Mouse (Mus musculus) thymus, adult 2 months (tissue): Measurements from ENCODE around the gene Gm17606. TPM values are rescaled to one million over a fixed set of nuclear protein-coding genes. Genes with fewer than 3 reads are reported as not detected.

Experiments
- DNase-seq: peaks from one replicate; pipeline ENCODE4 v3.0.0; 2021
- H3K27ac ChIP-seq: fragments of 200-500 bp; 2 replicates; pipeline ENCODE4 v1.5.1; 2012; ENCODE audit warnings: low read length, control low read depth; ENCODE audit not compliant: control insufficient read depth, insufficient read depth
- H3K27me3 ChIP-seq: fragments of 200-500 bp; 2 replicates; pipeline ENCODE4 v1.6.1; 2012; ENCODE audit warnings: mild to moderate bottlenecking, low read length, moderate library complexity, mixed read lengths; ENCODE audit not compliant: control insufficient read depth, insufficient read depth
- H3K36me3 ChIP-seq: fragments of 200-500 bp; 2 replicates; pipeline ENCODE4 v1.6.1; 2012; ENCODE audit warnings: mild to moderate bottlenecking, low read length, moderate library complexity; ENCODE audit not compliant: control insufficient read depth, insufficient read depth
- H3K4me1 ChIP-seq: fragments of 200-500 bp; replicated peaks from 2 replicates; pipeline ENCODE4 v1.6.1; 2012; ENCODE audit warnings: low read length; ENCODE audit not compliant: control insufficient read depth, insufficient read depth
- H3K4me3 ChIP-seq: fragments of 200-500 bp; 2 replicates; pipeline ENCODE4 v1.5.1; 2012; ENCODE audit warnings: mild to moderate bottlenecking, low read length, control low read depth, moderate library complexity; ENCODE audit not compliant: control insufficient read depth, insufficient read depth
- CTCF ChIP-seq: fragments of 200-500 bp; IDR thresholded peaks from 2 replicates; pipeline ENCODE4 v1.5.1; 2012; ENCODE audit warnings: mild to moderate bottlenecking, control low read depth, low read length, moderate library complexity, borderline replicate concordance; ENCODE audit not compliant: control insufficient read depth, poor library complexity, insufficient read depth; ENCODE audit errors: extremely low read depth
- POLR2A ChIP-seq: fragments of 200-500 bp; IDR thresholded peaks from 2 replicates; pipeline ENCODE4 v1.6.1; 2012; ENCODE audit warnings: mild to moderate bottlenecking, low read length, control low read depth, moderate library complexity; ENCODE audit not compliant: control insufficient read depth, poor library complexity, insufficient read depth; ENCODE audit errors: extremely low read depth
- WGBS: fragments of 180-500 bp; shearing (Covaris S2); methylation state at CpG from one replicate; pipeline ENCODE4 v1.1.7; 2018; 5-methylcytosine and 5-hydroxymethylcytosine counted together
- polyA plus RNA-seq: library from polyadenylated mRNA; depleted of rRNA; stranded (reverse); fragments of >200 nt; gene quantifications from 2 replicates; pipeline ENCODE4 v1.2.3, GENCODE M21; 2012

The Gm17606 gene
- polyA plus RNA-seq, 1 experiment: not detected

DNA sequence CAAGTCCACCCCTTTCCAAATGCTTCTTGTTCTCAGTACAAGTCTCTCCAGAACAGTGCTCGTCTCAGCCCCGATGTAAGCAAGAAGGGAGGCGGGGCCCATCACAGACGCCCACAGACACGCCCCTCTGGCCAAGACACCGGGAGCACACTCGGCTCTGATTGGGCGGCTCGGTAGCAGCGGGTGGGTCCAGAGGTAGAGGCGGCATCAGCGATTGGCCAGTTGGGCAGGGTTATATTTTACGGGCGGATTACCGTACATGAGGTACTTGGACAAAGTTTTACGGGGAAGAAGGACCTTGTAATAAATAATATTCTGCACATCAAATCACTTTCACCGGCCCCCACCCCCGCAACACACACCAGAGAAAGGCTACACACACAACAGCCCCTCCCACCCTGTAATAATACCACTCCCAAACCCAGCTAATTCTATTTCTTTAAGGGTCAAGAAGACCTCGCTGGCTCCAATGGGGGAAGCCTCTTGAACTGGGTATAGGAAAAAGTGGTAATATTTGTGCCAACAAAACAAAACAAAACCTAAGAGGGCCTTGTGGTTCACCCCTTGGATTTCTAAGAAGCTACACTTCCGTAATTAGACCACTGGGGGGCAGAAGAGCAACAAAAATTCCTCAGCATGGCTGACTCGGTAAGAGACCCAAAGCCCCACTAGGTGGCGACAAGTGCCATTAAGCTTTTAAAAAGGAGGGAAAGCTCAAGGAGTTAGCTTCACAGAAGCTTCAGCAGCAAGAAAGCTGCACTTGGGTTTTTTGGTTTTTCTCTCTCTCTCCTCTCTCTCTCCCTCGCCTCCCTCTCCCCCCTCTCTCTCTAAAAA lies 10.1 kb downstream of the Gm17606 start:
- H3K27ac ChIP-seq: no peak overlapping the region

DNA sequence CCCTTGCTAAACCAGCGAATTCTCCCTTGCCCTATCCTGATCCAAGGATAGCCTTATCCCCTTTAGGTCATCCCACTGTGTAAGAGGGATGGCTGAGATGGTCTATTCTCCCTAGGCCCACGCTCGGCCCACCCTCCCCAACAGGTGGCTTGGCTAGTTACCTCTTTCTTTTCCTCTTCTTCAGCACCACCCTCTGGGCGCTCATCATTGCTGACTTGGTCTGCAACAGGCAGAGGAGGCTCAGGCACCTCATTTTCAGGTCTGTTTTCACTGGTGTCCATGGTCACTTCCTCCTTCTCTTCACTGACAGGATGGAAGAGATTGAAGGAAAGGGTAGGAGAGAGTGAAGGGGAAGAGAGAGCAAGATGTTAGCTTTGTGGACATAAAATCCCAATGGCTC lies 10.8 kb downstream of the Gm17606 start:
- no peak for TF ChIP-seq POLR2A
- TF ChIP-seq CTCF: no peak
- Histone ChIP-seq H3K27ac (no peak overlapping the region), H3K36me3 (peaks cover 44% of the 10 kb centered on the region), H3K4me3 (no peak overlapping the region), H3K4me1 (peaks cover 7% of the 10 kb centered on the region), H3K27me3 (no peaks in the 10 kb centered on the region)
- WGBS: 95% methylated on average over 4 of the region's 4 CpGs
- DNase-seq: no peak

More for the DNA sequence above, 10.1 kb downstream of the Gm17606 start:
- peaks cover 44% of the 10 kb centered on the region for H3K36me3 ChIP-seq
- H3K4me3 ChIP-seq: no peak overlapping the region
- no peaks in the 10 kb centered on the region for H3K27me3 ChIP-seq
- TF ChIP-seq POLR2A: no peak
- TF ChIP-seq CTCF: no peak
- peak; percentile 88 for DNase-seq
- WGBS: 71% methylated on average over 23 of the region's 23 CpGs
- H3K4me1 ChIP-seq: peaks cover 7% of the 10 kb centered on the region

DNA sequence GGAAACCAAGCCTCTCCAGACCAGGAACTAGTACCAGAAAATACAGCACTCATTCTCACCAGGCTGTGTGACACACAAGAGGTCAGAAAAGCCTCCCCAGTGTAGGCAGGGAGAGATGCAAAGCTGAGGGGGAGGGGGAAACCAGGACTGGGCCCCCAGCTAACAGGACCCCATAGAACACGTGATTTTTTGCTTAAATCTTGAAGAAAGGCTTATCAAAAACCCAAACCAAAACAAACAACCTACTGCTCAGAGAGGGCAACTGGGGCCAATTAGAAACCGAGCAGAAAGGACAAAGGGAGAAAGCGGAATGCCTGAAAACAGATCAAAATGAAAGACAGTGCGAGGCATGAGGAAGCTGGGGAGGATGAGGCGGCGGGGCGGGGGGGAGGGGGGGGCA lies 12.0 kb downstream of the Gm17606 start:
- H3K4me1 ChIP-seq: peaks cover 7% of the 10 kb centered on the region
- no peak for DNase-seq
- H3K4me3 ChIP-seq: peak overlapping the region; percentile 31
- peak overlapping the region; percentile 78; the same call in 1 of the 2 replicates for H3K27ac ChIP-seq
- 4% methylated on average over 6 of the region's 7 CpGs for WGBS
- TF ChIP-seq CTCF: no peak
- peaks cover 45% of the 10 kb centered on the region for H3K36me3 ChIP-seq
- no peaks in the 10 kb centered on the region for H3K27me3 ChIP-seq

DNA sequence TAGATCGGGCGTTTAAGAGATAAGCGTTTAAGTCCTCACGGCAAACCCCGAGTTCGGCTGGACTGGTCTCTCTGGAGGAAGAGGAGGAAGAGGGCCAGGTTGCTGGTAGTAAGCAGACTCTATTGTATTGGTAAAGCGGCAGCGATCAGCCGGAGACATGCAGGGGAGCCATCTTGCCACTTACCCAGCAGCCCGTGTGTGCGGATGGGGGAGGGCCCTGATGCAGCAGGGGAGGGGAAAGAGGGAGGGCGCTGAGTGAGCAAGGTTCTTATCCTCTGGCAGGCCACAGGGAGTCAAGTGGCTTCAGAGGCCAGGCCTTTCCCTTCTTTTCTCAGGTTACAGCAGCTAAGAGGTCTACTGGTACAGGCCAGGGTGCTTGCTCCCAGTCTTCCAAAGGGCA lies 12.7 kb downstream of the Gm17606 start:
- DNase-seq: peak; percentile 86

DNA sequence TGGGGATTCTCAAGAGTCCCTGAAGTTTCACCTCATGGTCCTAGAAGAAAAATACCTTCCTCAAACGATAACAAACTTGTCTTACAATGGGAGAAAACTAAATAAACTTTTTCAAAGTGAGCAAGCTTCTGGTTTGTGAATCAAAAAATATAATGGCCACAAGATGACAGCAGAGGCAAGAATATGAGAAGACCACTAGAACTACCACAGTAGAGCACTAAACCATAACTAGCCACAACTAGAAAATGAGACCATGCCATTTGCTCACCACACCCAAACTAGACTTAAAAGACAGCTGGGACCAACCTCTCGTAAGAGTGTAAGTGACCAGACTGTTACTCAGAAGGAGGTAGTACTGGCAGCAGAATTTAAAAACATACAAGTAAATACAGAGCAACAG lies 19.3 kb downstream of the Gm17606 start:
- no peak for DNase-seq
- Histone ChIP-seq H3K27ac (no peak overlapping the region), H3K27me3 (no peaks in the 10 kb centered on the region), H3K4me1 (no peaks in the 10 kb centered on the region), H3K36me3 (peaks cover 95% of the 10 kb centered on the region), H3K4me3 (no peak overlapping the region)
- WGBS: 94% methylated on average over 2 of the region's 2 CpGs
- no peak for TF ChIP-seq POLR2A
- no peak for TF ChIP-seq CTCF

More for the DNA sequence above, 12.7 kb downstream of the Gm17606 start:
- 1% methylated on average over 12 of the region's 12 CpGs for WGBS
- peak overlapping the region; percentile 78 for H3K27ac ChIP-seq
- TF ChIP-seq POLR2A (peak; percentile 48; the same call in 1 of the 2 replicates), CTCF (0 out of 2 replicates have a peak, but pooled peaks have one; percentile 17)
- H3K4me1 ChIP-seq: peaks cover 7% of the 10 kb centered on the region
- no peaks in the 10 kb centered on the region for H3K27me3 ChIP-seq
- H3K4me3 ChIP-seq: peak overlapping the region; percentile 83
- peaks cover 49% of the 10 kb centered on the region for H3K36me3 ChIP-seq

DNA sequence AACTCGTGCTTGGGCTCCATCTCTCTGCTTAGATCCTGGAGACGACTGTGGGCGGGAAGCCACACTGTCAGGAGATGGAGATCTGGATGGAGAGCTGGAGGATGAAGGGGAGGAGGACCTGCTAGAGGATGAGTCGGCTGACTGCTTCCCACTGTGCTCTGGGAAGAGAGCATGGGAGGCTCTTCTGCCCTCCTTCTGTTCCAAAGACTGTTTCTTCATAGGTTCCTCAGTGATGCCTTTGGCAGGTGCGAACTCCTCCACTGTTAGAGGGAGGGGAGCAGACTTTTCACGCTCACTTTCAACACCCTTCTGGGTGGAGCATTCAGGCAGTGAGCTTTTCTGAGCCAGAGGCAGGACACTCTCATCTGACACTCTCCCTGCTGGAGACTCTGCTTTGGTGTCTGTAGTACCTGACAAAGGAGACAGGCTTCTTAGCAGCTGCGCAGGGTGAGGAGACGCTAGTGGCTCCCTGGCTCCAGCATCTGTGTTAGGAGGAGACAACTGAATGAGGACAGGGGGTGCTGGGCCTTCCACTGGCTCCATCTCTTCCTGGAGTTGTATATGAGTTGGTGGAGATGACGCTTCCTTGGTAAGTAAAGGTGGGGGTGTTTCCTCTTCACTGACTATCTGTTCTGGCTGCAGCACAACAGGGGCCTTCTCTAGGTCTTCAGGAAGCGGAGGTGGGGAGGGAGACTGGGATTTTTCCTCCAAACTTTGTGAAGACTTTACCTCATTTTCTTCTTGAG lies 23.9 kb downstream of the Gm17606 start:
- Histone ChIP-seq H3K27ac (no peak overlapping the region), H3K27me3 (no peaks in the 10 kb centered on the region), H3K36me3 (peaks cover 85% of the 10 kb centered on the region), H3K4me1 (no peaks in the 10 kb centered on the region), H3K4me3 (no peak overlapping the region)
- 95% methylated on average over 10 of the region's 10 CpGs for WGBS
- TF ChIP-seq CTCF (no peak), POLR2A (no peak)
- DNase-seq: no peak

DNA sequence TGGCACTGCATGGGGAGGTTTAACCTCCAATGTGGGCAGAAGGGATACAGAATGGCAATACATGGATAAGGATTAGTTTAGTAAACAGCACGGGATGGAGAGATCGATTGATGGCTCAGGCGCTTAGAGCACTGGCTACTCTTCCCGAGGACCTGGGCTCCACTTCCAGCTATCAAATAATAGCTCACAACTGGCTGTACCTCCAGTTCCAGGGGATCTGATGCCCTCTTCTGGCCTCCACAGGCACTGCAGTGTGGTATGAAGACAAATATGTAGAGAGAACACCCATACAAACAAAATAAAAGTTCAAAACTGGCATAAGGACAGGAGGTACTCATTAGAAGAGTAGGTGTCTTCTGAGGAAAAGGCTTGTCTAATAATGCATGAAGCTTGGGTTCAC lies 28.6 kb downstream of the Gm17606 start:
- Histone ChIP-seq H3K27me3 (no peaks in the 10 kb centered on the region), H3K4me1 (no peaks in the 10 kb centered on the region), H3K36me3 (peaks cover 51% of the 10 kb centered on the region), H3K4me3 (no peak overlapping the region), H3K27ac (no peak overlapping the region)
- WGBS: 82% methylated on average over 4 of the region's 4 CpGs
- peak; percentile 75 for DNase-seq
- TF ChIP-seq POLR2A (no peak), CTCF (peak; percentile 45; the same call in 1 of the 2 replicates)
